Mouse (Mus musculus) spleen, embryonic (tissue): Measurements from ENCODE around the gene Sprr2a2.
"Not testable (repeated sequence)": the region's sequence is repeated elsewhere in the genome, so short reads cannot be mapped to it uniquely, and the experiment has no call there.

Source experiments
- CTCF ChIA-PET: fragments of 350-600 bp; sonication (Branson Sonifier 250); formaldehyde crosslinking; loops from one replicate; lab custom pipeline; 2022; lab: Charles Lee

Gene Sprr2a2

DNA sequence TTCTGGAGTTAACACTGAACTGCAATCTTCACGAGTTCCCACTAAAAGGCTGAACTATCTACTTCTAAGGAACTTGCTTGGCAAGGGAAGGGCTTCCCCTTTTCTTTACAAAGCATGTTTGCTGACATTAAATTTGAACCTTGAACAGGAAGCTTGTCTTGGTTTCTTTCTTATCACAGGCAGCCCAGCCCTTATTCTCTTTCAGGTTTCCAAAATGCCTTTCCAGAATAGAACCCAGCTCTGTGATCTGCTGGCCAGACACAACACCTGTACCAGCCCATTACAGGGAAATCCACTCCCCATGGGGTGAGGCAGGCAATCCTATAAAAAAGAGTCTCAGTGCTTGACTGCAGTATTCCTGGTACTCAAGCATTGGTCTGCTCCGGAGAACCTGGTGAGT, at the start of gene Sprr2a2, which contains the start of gene Sprr2a1:
Sprr2a2 (plus strand) TSS at position 352 of the 400 bp plus-strand sequence.
Sprr2a1 (plus strand) TSS at position 231 of the 400 bp plus-strand sequence.
- CTCF ChIA-PET: not testable (repeated sequence)

DNA sequence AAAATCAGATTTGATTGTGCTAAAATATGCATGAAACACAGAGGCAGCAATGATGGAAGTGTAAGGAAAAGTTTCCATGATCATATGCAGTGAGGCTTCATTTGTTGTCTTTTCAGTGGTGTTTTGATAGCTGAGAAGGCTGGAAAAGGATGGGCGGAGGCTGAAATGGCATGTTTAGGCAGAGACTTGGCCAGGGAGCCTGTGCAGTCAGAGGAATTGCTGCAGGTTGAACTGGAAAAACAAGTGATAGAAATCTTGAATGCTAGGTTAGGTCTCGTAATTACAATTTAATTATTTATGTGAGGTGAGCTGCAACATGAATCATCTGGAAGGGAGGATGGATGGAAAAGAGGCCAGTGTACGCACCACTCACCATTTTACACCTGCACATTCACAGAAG, 45.9 kb upstream of the Sprr2a2 start:
- CTCF ChIA-PET: no interaction called here

DNA sequence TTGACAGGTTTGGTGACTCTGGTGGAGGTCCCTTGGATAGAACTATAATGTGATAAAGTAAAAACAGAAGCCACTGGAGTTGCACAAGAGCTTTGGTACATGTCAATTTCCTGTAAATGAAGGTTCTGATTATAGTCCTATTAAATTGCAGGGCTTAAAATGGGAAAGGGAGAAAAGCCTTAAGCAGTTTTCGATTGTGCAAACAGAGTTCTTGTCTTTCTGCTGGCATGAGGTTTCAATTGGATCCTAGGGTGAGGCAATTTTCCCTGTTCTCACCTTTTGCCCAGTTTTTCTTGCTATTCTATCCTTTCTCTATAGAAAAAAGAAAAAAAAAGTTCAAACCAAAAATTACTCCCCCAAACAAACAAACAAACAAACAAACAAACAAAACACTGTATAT, 38.8 kb upstream of the Sprr2a2 start:
- CTCF ChIA-PET: no interaction called here

DNA sequence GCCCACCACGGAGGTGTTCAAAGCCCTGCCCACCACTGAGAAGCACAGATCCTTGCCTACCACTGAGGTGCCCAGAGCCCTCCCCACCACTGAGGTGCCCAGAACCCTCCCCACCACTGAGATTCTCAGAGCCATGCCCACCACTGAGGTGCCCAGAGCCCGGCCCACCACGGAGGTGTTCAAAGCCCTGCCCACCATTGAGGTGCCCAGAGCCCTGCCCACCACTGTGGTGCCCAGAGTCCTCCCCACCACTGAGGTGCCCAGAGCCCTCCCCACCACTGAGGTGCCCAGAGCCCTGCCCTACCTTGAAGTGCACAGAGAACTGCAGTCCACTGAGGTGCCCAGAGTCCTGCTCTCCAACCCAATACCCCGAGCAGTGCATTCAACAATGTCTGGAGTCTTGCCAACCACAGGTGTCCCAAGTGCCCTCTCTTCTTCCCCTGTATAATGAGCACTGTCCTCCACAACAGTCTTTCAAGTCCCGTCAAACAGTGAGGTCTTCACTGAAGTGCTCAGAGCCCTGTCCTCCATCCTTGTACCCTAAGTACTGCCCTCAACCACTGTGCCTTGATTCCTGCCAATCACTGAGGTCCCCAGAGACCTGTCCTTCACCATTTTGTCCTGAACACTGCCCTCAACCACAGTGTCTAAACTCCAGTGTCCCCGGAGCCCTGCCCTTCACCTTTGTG, 20.1 kb upstream of the Sprr2a2 start:
- CTCF ChIA-PET: no interaction called here

DNA sequence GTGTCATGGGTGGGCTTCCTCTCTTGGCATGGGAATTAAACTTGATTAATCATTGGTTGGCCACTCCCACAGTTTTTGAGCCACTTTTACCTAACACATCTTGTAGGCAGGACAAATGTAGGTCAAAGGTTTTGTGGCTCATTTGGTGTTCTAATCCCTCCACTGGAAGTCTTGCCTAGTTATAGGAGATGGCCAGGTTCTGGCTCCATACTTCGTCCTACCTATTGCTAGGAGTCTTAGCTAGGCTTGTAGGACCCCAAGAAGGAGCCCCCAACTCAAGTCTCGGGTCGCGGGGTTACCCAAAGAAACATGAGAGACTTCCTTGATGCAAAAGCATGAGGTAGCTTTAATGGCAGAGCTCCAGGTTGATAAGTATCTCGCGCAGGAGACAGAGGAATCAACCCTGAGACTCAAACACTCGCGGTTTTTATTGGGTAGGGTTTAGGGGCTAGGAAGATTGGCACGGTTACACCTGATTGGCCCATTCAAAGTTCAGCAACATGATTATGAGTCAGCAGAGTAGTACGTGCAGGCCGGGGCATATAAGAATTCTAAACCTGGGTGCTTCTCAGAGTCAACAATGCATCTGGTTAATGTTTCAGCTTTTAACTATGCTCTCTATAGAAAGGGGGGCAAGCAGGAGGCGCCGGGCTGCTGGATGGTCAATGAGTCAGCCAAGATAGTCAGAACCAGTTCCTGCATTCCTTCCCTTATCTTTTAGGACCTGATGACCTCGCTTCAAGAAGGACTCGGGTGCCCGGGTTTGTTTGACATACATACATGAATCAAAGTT, 4.4 kb upstream of the Sprr2a2 start:
- CTCF ChIA-PET: not testable (repeated sequence)

DNA sequence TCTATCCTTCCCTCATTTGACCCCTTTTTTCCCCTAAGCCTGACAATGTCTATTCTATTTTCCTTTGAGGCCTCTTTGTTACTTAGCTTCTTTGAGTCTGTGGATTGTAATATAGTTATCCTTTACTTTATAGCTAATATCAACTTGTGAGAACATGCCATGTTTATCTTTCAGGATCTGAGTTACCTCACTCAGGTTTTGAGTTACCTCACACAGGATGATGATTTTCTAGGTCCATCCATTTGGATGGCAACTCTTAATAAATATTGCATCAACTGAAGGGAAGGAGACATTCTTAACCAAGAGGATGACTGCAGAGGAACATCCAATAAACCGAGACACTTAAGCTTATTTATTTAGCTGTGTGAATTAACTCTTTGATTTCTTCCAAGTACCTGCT, 3.7 kb upstream of the Sprr2a2 start:
- CTCF ChIA-PET: not testable (repeated sequence)

DNA sequence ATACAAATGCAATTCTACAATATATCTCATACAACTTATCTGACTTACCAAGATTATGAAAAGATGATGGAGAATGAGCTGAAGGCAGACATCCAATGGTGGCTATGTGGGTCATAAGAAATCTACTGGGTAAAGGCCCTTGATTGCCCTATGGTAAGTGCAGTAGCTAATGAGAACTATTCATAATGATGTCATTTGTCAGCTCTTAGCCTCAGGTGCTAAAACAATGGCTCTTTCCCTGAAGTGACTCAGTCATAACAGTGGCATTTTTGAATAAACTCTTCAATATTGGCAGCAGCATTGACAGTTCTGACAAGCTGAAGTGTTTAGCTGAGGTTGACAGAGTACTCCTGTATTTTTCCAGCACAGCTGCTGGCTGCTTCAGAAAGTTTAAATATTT, 2.1 kb upstream of the Sprr2a2 start:
- CTCF ChIA-PET: not testable (repeated sequence)

DNA sequence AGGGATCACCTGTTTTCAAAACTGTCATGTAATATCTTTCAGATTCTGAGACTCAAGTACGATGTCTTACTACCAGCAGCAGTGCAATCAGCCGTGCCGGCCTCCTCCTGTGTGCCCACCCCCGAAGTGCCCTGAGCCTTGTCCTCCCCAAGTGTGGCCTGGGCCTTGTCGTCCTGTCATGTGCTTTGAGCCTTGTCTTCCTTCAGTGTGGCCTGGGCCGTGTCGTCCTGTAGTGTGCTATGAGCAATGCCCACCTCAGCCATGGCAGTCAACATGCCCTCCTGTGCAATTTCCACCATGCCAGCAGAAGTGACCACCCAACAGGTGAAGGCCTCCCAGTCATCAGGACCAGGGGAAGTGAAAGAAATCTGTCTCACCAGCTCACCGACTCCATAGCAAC, 3.3 kb downstream of the Sprr2a2 start:
- CTCF ChIA-PET: not testable (repeated sequence)

DNA sequence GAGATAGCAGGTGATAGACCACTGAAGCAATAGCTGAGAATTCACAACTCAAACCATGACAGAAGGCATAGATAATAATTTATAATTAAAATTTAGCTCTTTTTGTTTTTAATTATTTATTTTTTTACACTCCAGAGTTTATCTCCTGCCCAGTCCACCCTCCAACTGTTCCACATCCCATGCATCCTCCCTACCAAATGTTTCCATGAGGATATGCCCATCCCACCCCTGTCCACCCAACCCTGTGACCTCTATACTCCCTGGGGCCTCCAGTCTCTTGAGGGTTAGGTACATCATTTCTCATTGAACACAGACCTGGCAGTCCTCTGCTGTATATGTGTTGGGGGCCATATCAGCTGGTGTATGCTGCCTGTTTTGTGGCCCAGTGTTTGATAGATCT, 8.0 kb downstream of the Sprr2a2 start:
- CTCF ChIA-PET: not testable (repeated sequence)

DNA sequence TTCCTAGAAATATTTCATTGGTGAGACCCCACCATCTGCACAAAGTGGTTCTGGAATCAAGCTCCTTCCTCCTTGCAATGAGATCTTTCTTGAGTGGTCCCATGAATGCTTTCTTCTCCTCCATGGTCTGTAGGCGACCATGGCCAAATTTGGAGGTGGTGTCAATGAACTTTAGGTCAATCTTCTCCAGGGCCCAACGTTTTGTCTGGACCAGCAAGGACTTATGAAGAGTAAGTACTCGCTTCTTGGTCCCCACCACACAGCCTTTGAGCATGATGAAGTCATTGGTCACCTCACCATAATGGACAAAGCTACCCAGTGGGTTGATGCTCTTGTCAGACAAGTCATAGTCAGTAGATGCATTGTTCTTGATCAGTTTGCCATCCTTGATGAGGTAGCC, 11.7 kb downstream of the Sprr2a2 start:
- CTCF ChIA-PET: not testable (repeated sequence)

DNA sequence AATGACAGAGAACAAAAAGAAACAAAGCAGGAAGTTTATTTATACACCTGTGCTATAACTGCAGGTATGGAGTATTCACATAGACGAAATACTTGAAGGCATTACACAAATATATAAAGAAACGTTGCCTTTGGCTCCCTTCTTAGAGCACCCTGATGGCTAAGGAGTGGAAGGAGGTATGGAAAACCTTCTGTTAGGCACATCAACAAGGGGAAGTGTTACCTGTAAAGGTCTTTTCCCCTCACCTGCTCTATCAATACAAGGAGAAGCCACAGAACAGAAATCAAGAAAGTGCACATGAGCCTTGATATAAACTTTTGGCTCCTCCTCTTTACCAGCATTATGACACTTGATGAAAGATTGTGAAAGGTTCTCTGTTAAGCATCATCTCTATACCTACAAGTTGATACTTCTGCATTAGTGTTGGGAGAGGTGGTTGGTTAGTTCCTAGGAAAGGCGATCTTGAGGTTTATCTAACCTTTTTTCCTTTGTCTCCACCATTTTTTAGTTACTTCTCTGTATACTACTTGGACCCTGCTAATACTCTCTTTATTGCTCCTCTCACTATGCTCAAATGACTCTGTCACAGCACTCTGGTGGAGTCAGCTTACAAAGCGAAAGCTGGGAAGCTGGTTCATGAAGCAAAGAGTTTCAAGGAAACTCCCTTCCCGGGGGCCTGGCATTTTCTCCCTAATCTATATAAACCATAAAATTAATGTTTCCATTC, 20.9 kb downstream of the Sprr2a2 start:
- CTCF ChIA-PET: not testable (repeated sequence)

DNA sequence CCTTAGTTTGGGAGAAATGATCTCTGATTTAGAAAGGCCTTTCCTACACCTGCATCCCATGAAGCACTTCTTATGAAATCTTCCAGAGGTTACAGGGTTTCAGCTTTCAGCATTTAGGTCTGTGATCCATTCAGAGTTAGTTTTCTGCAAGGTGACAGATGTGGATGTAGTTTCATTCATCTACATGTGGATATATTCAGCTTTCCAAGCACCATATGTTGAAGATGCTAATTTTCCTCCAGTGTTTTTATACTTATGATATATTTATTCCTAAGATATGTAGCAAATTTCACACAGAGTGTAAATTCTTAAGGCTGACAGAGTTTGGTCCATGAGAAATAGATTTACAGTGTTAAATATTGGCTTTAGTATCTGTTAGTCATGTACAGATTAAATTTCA, 23.0 kb downstream of the Sprr2a2 start:
- CTCF ChIA-PET: not testable (repeated sequence)

DNA sequence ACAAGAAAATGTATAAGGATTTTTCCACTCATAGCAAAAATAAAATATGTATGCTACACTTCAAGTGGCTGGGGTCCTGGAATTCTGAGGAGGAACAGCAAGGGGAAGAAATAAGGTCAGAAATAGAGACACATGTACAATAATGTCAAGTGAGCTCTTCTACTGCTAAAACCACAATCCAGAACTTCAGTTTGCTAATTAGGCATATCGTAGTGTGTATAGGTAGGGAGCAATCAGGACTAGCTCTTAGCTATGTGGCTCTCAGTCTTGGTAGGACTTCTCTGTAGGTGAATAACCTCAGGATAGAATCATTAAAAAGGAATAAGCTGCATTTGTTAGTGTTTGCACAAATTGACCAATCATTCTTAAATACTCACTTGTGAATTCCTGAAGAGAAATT, 23.5 kb downstream of the Sprr2a2 start:
- CTCF ChIA-PET: not testable (repeated sequence)

DNA sequence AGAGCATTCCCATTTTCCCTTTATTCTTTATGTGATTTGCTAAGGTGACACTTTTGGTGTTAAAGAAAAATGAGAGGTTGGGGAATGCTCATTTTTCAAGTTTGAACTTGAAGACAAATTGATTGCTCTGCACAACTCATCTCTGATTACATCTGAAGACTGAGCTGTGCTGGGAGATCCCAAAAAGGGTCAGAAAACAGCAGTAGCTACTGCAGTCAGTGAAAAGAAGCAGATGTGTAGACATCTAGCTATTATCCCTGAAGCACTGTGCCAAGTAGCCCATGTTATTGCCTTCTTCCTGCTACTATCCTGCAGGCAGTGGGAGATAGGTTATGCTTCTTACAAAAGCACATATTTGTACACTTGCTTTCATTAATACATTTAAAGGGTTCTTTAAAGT, 29.1 kb downstream of the Sprr2a2 start:
- CTCF ChIA-PET: not testable (repeated sequence)

DNA sequence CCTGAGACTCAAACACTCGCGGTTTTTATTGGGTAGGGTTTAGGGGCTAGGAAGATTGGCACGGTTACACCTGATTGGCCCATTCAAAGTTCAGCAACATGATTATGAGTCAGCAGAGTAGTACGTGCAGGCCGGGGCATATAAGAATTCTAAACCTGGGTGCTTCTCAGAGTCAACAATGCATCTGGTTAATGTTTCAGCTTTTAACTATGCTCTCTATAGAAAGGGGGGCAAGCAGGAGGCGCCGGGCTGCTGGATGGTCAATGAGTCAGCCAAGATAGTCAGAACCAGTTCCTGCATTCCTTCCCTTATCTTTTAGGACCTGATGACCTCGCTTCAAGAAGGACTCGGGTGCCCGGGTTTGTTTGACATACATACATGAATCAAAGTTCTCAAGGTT, 30.5 kb downstream of the Sprr2a2 start:
- CTCF ChIA-PET: not testable (repeated sequence)

DNA sequence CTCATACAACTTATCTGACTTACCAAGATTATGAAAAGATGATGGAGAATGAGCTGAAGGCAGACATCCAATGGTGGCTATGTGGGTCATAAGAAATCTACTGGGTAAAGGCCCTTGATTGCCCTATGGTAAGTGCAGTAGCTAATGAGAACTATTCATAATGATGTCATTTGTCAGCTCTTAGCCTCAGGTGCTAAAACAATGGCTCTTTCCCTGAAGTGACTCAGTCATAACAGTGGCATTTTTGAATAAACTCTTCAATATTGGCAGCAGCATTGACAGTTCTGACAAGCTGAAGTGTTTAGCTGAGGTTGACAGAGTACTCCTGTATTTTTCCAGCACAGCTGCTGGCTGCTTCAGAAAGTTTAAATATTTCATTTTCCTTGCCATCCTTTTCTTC, 32.8 kb downstream of the Sprr2a2 start:
- CTCF ChIA-PET: not testable (repeated sequence)

DNA sequence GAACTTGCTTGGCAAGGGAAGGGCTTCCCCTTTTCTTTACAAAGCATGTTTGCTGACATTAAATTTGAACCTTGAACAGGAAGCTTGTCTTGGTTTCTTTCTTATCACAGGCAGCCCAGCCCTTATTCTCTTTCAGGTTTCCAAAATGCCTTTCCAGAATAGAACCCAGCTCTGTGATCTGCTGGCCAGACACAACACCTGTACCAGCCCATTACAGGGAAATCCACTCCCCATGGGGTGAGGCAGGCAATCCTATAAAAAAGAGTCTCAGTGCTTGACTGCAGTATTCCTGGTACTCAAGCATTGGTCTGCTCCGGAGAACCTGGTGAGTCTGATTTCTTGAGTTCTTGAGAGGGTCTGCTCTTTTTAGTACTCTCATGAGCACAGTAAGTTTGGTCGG, 34.7 kb downstream of the Sprr2a2 start:
- CTCF ChIA-PET: not testable (repeated sequence)

DNA sequence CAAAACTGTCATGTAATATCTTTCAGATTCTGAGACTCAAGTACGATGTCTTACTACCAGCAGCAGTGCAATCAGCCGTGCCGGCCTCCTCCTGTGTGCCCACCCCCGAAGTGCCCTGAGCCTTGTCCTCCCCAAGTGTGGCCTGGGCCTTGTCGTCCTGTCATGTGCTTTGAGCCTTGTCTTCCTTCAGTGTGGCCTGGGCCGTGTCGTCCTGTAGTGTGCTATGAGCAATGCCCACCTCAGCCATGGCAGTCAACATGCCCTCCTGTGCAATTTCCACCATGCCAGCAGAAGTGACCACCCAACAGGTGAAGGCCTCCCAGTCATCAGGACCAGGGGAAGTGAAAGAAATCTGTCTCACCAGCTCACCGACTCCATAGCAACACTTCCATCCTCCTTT, 38.1 kb downstream of the Sprr2a2 start:
- CTCF ChIA-PET: not testable (repeated sequence)

DNA sequence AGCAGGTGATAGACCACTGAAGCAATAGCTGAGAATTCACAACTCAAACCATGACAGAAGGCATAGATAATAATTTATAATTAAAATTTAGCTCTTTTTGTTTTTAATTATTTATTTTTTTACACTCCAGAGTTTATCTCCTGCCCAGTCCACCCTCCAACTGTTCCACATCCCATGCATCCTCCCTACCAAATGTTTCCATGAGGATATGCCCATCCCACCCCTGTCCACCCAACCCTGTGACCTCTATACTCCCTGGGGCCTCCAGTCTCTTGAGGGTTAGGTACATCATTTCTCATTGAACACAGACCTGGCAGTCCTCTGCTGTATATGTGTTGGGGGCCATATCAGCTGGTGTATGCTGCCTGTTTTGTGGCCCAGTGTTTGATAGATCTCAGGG, 42.8 kb downstream of the Sprr2a2 start:
- CTCF ChIA-PET: not testable (repeated sequence)

DNA sequence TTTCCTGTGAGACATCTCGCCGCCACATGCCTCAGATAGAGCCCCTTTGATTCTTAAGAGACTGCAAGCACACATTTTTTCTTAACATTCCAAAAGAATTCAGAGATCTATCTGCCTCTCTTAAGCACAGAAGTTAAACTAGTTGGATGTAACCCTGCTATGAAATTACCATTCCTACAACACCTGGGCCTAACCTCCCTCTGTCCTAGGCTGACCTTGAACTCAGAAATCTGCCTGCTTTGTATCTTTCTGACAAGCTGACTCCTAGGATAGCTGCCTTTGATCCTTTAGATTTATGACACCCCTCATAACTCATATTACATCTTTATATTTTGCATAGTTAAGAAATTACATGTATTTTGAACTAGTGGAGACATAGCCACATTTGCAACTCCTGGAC, 47.7 kb downstream of the Sprr2a2 start:
- CTCF ChIA-PET: not testable (repeated sequence)

DNA sequence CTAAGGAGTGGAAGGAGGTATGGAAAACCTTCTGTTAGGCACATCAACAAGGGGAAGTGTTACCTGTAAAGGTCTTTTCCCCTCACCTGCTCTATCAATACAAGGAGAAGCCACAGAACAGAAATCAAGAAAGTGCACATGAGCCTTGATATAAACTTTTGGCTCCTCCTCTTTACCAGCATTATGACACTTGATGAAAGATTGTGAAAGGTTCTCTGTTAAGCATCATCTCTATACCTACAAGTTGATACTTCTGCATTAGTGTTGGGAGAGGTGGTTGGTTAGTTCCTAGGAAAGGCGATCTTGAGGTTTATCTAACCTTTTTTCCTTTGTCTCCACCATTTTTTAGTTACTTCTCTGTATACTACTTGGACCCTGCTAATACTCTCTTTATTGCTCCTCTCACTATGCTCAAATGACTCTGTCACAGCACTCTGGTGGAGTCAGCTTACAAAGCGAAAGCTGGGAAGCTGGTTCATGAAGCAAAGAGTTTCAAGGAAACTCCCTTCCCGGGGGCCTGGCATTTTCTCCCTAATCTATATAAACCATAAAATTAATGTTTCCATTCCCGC, 55.8 kb downstream of the Sprr2a2 start:
- CTCF ChIA-PET: not testable (repeated sequence)

DNA sequence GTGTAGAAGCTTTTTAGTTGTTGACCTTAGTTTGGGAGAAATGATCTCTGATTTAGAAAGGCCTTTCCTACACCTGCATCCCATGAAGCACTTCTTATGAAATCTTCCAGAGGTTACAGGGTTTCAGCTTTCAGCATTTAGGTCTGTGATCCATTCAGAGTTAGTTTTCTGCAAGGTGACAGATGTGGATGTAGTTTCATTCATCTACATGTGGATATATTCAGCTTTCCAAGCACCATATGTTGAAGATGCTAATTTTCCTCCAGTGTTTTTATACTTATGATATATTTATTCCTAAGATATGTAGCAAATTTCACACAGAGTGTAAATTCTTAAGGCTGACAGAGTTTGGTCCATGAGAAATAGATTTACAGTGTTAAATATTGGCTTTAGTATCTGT, 57.8 kb downstream of the Sprr2a2 start:
- CTCF ChIA-PET: not testable (repeated sequence)
